Mouse (Mus musculus): ENCODE results near the gene Lats2. TPM values are rescaled to one million over a fixed set of nuclear protein-coding genes. Genes with fewer than 3 reads are reported as not detected.

Gene Lats2
- polyA plus RNA-seq, 1 experiment from 2014 or later = 20.5 TPM

DNA sequence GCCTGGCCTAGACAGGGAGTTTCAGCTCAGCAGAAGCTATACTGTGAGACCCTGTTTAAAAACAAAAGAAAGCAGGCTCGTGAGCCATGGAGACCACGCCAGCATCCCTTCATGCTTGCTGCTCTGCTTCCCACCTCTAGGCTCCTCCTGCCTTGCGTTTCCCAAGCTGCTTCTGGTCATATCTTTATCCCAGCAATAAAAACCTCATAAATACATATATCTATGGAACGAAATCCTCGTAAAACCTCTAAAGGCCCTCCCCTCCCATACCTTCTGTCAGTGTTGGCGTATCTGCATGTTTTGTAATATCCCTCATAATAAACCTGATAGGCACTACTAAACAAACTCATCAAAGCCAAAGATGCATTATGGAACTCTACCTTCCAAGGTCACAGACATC lies 71.5 kb downstream of the Lats2 start:
- ATAC-seq (replicated peaks; ENCODE audit: low FRiP score, low TSS enrichment, low read depth) (no peak), DNase-seq (ENCODE audit: low spot score) (no peak)
- H3K9me3 ChIP-seq (ENCODE audit: control insufficient read depth, low read length) = no peaks in the 10 kb centered on the region
- H3K27me3 ChIP-seq (replicated peaks; ENCODE audit: control insufficient read depth, insufficient read depth, low read length) = no peaks in the 10 kb centered on the region
- H3K9ac ChIP-seq (ENCODE audit: low read length) = no peak overlapping the region
- no peak overlapping the region for H3K27ac ChIP-seq (ENCODE audit: low read depth)
- H3K4me2 ChIP-seq (ENCODE audit: low read length) = no peak overlapping the region
- H3K4me1 ChIP-seq (replicated peaks; ENCODE audit: control insufficient read depth, insufficient read depth, low read length) = no peaks in the 10 kb centered on the region
- no peak overlapping the region for H3K4me3 ChIP-seq (ENCODE audit: low read depth, low read length)
- 71% methylated on average over 6 of the region's 6 CpGs for WGBS
- peaks cover 30% of the 10 kb centered on the region for H3K36me3 ChIP-seq (ENCODE audit: control insufficient read depth, insufficient read depth, low read length)

DNA sequence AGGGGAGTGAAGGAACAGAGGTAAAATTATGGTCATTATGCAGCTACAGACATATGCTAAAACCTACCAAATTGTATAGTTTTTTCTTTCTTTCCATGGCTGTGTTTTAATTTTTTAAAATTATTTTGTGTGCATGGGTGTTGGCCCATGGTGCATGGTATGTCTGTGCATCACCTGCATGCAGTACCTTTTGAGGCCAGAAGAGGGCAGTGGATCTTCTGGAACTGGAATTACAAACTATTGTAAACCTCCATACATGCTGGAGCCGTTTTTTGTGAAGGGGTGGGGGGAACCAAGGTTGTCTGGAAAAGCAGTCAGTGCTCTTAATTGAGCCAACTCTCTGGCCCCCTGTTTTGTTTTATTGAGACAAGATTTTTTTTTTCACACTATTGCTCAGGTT lies 73.6 kb downstream of the Lats2 start:
- Histone ChIP-seq H3K9ac (ENCODE audit: low read length) (no peak overlapping the region), H3K4me2 (ENCODE audit: low read length) (no peak overlapping the region), H3K36me3 (ENCODE audit: control insufficient read depth, insufficient read depth, low read length) (peaks cover 11% of the 10 kb centered on the region), H3K4me3 (ENCODE audit: low read depth, low read length) (no peak overlapping the region), H3K27me3 (replicated peaks; ENCODE audit: control insufficient read depth, insufficient read depth, low read length) (no peaks in the 10 kb centered on the region), H3K9me3 (ENCODE audit: control insufficient read depth, low read length) (no peaks in the 10 kb centered on the region), H3K27ac (ENCODE audit: low read depth) (no peak overlapping the region), H3K4me1 (replicated peaks; ENCODE audit: control insufficient read depth, insufficient read depth, low read length) (no peaks in the 10 kb centered on the region)
- no peak for ATAC-seq (replicated peaks; ENCODE audit: low FRiP score, low TSS enrichment, low read depth)
- WGBS = 26% methylated on average over 1 of the region's 1 CpGs
- peak; percentile 73 for DNase-seq (ENCODE audit: low spot score)

- no peak overlapping the region for H3K27ac ChIP-seq (ENCODE audit: low read depth)
- DNase-seq (ENCODE audit: low spot score) (no peak), ATAC-seq (replicated peaks; ENCODE audit: low FRiP score, low TSS enrichment, low read depth) (no peak)
- H3K36me3 ChIP-seq (ENCODE audit: control insufficient read depth, insufficient read depth, low read length) = no peaks in the 10 kb centered on the region
- H3K27me3 ChIP-seq (replicated peaks; ENCODE audit: control insufficient read depth, insufficient read depth, low read length) = no peaks in the 10 kb centered on the region
- no peaks in the 10 kb centered on the region for H3K9me3 ChIP-seq (ENCODE audit: control insufficient read depth, low read length)
- no peak overlapping the region for H3K9ac ChIP-seq (ENCODE audit: low read length)
- no peak overlapping the region for H3K4me3 ChIP-seq (ENCODE audit: low read depth, low read length)
- no peak overlapping the region for H3K4me2 ChIP-seq (ENCODE audit: low read length)
- H3K4me1 ChIP-seq (replicated peaks; ENCODE audit: control insufficient read depth, insufficient read depth, low read length) = no peaks in the 10 kb centered on the region
- 84% methylated on average over 4 of the region's 4 CpGs for WGBS
These were observed 75.4 kb downstream of the Lats2 start for GRCm38 (mm10) chr14:57682751-57683150.

GRCm38 (mm10) chr14:57679958-57680535 lies 78.1 kb downstream of the Lats2 start:
- no peak overlapping the region for H3K27ac ChIP-seq (ENCODE audit: low read depth)
- no peak overlapping the region for H3K9ac ChIP-seq (ENCODE audit: low read length)
- no peaks in the 10 kb centered on the region for H3K4me1 ChIP-seq (replicated peaks; ENCODE audit: control insufficient read depth, insufficient read depth, low read length)
- H3K9me3 ChIP-seq (ENCODE audit: control insufficient read depth, low read length) = no peaks in the 10 kb centered on the region
- peak; percentile 23 for ATAC-seq (replicated peaks; ENCODE audit: low FRiP score, low TSS enrichment, low read depth)
- H3K4me3 ChIP-seq (ENCODE audit: low read depth, low read length) = no peak overlapping the region
- 35% methylated on average over 5 of the region's 5 CpGs for WGBS
- H3K36me3 ChIP-seq (ENCODE audit: control insufficient read depth, insufficient read depth, low read length) = no peaks in the 10 kb centered on the region
- no peaks in the 10 kb centered on the region for H3K27me3 ChIP-seq (replicated peaks; ENCODE audit: control insufficient read depth, insufficient read depth, low read length)
- DNase-seq (ENCODE audit: low spot score) = peak; percentile 96
- no peak overlapping the region for H3K4me2 ChIP-seq (ENCODE audit: low read length)

DNA sequence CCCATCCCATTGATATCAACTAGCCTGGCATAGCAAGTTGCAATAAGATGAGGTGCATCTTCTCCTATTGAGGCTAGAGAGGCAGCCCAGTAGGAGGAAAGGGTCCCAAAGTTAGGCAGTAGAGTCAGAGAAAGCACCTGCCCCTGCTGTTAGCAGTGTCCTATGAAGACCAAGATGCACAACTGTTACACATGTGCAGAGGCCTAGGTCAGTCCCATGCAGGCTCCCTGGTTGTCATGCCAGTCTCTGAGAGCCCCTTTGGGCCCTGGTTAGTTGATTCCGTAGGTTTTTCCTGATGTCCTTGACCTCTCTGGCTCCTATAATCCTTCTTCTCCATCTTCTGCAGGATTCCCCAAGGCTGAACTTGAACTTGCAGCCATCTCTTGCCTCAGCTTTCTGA lies 78.7 kb downstream of the Lats2 start:
- no peak overlapping the region for H3K27ac ChIP-seq (ENCODE audit: low read depth)
- H3K9me3 ChIP-seq (ENCODE audit: control insufficient read depth, low read length) = no peaks in the 10 kb centered on the region
- no peaks in the 10 kb centered on the region for H3K4me1 ChIP-seq (replicated peaks; ENCODE audit: control insufficient read depth, insufficient read depth, low read length)
- no peak overlapping the region for H3K4me3 ChIP-seq (ENCODE audit: low read depth, low read length)
- no peak overlapping the region for H3K4me2 ChIP-seq (ENCODE audit: low read length)
- H3K36me3 ChIP-seq (ENCODE audit: control insufficient read depth, insufficient read depth, low read length) = no peaks in the 10 kb centered on the region
- DNase-seq (ENCODE audit: low spot score) = no peak
- no peaks in the 10 kb centered on the region for H3K27me3 ChIP-seq (replicated peaks; ENCODE audit: control insufficient read depth, insufficient read depth, low read length)
- ATAC-seq (replicated peaks; ENCODE audit: low FRiP score, low TSS enrichment, low read depth) = no peak
- no peak overlapping the region for H3K9ac ChIP-seq (ENCODE audit: low read length)
- WGBS = 18% methylated on average over 1 of the region's 1 CpGs

DNA sequence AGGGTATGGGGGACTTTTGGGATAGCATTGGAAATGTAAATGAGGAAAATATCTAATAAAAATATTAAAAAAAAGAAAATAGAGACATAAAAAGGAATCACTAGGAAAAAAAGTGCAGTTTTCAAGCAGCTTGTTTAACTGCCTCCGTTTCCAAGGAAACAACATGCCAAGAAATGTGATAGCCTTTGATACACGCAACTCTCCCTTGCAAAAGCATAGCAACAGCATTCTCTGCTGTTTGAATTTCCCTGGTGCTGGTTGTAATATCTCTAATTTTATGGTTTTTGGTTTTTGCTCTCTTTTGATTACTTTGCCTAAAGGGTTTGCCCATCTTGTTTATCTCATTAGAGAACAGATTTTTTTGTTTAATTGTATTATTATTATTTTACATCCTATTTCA lies 82.7 kb downstream of the Lats2 start:
- Histone ChIP-seq H3K4me3 (ENCODE audit: low read depth, low read length) (no peak overlapping the region), H3K9ac (ENCODE audit: low read length) (no peak overlapping the region), H3K27ac (ENCODE audit: low read depth) (no peak overlapping the region), H3K9me3 (ENCODE audit: control insufficient read depth, low read length) (no peaks in the 10 kb centered on the region), H3K4me1 (replicated peaks; ENCODE audit: control insufficient read depth, insufficient read depth, low read length) (no peaks in the 10 kb centered on the region), H3K27me3 (replicated peaks; ENCODE audit: control insufficient read depth, insufficient read depth, low read length) (no peaks in the 10 kb centered on the region), H3K4me2 (ENCODE audit: low read length) (no peak overlapping the region), H3K36me3 (ENCODE audit: control insufficient read depth, insufficient read depth, low read length) (no peaks in the 10 kb centered on the region)
- DNase-seq (ENCODE audit: low spot score) (no peak), ATAC-seq (replicated peaks; ENCODE audit: low FRiP score, low TSS enrichment, low read depth) (no peak)
- WGBS = 59% methylated on average over 2 of the region's 2 CpGs

DNA sequence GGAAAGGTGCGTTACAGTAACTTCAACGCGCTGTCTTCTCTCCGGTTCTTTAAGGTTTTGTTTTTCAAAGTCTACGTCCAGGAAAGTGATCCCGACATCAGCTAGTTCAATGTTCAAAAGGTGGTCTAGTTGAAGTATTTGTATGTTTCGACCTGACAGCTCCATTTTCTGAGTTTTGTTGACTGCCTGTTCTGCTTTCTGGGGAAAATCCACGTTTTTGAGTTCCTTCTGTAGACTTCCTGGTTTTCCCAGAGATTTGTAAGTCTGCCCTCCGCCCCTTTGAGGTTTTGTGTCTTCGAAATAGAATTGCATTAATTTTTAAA lies 92.6 kb downstream of the Lats2 start:
- Histone ChIP-seq H3K36me3 (ENCODE audit: control insufficient read depth, insufficient read depth, low read length) (no peaks in the 10 kb centered on the region), H3K9me3 (ENCODE audit: control insufficient read depth, low read length) (no peaks in the 10 kb centered on the region), H3K4me3 (ENCODE audit: low read depth, low read length) (peak overlapping the region; percentile 80), H3K9ac (ENCODE audit: low read length) (peak overlapping the region; percentile 81), H3K4me2 (ENCODE audit: low read length) (peak overlapping the region; percentile 91), H3K4me1 (replicated peaks; ENCODE audit: control insufficient read depth, insufficient read depth, low read length) (peaks cover 9% of the 10 kb centered on the region; the same call in 1 of the 2 replicates), H3K27ac (ENCODE audit: low read depth) (peak overlapping the region; percentile 91), H3K27me3 (replicated peaks; ENCODE audit: control insufficient read depth, insufficient read depth, low read length) (no peaks in the 10 kb centered on the region)
- ATAC-seq (replicated peaks; ENCODE audit: low FRiP score, low TSS enrichment, low read depth) (no peak), DNase-seq (ENCODE audit: low spot score) (no peak)
- whole genome bisulfite sequencing = 6% methylated on average over 10 of the region's 10 CpGs

GRCm38 (mm10) chr14:57664822-57665627 lies 93.2 kb downstream of the Lats2 start, which contains the start of gene Xpo4:
Xpo4 (minus strand) TSS chr14:57665430.
- no peaks in the 10 kb centered on the region for H3K27me3 ChIP-seq (replicated peaks; ENCODE audit: control insufficient read depth, insufficient read depth, low read length)
- DNase-seq (ENCODE audit: low spot score) = peak; percentile 90
- H3K4me2 ChIP-seq (ENCODE audit: low read length) = peak within 1 kb of the TSS; percentile 91
- ATAC-seq (replicated peaks; ENCODE audit: low FRiP score, low TSS enrichment, low read depth) = peak; percentile 94
- H3K9ac ChIP-seq (ENCODE audit: low read length) = peak within 1 kb of the TSS; percentile 81
- no peaks in the 10 kb centered on the region for H3K9me3 ChIP-seq (ENCODE audit: control insufficient read depth, low read length)
- under 1% methylated on average over 80 of the region's 80 CpGs for WGBS
- peak within 1 kb of the TSS; percentile 91 for H3K27ac ChIP-seq (ENCODE audit: low read depth)
- H3K4me1 ChIP-seq (replicated peaks; ENCODE audit: control insufficient read depth, insufficient read depth, low read length) = peaks cover 9% of the 10 kb centered on the region; the same call in 1 of the 2 replicates
- H3K36me3 ChIP-seq (ENCODE audit: control insufficient read depth, insufficient read depth, low read length) = no peaks in the 10 kb centered on the region
- peak within 1 kb of the TSS; percentile 80 for H3K4me3 ChIP-seq (ENCODE audit: low read depth, low read length)
